Mouse (Mus musculus): ENCODE measurements around the gene Dlg1. TPM values are rescaled to one million over a fixed set of nuclear protein-coding genes. Genes with fewer than 3 reads are reported as not detected.

The Dlg1 gene
- polyA plus RNA-seq, 1 experiment from 2014 or later, result 21.9 TPM

DNA sequence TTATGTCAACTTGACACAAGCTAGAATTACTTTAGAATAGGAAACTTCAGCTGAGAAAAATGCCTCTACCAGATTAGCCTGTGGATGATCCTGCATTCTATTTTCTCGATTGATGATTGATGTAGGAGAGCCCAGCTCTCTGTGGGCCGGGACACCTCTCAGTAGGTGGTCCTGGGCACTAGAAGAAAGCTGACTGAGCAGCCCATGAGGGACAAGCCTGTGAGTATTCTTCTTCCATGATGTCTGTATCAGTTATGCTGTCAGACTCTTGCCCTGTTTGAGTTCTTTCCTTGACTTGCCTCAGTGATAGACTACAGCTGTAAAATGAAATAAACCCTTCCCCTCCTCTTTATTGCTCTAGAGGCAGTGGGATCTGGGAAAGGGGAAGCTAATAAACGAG is 74.5 kb downstream of the Dlg1 start:
- Histone ChIP-seq H3K27me3 (ENCODE audit: control insufficient read depth, insufficient read depth, low read length) (no peaks in the 10 kb centered on the region), H3K36me3 (ENCODE audit: control insufficient read depth, insufficient read depth, low read length) (no peaks in the 10 kb centered on the region), H3K9ac (ENCODE audit: low read length) (no peak overlapping the region), H3K4me3 (ENCODE audit: control insufficient read depth in 1 of 2, insufficient read depth in 1 of 2, low read depth in 1 of 2, low read length in 2 of 2) (no peak overlapping the region), H3K4me2 (ENCODE audit: low read length) (no peak overlapping the region), H3K9me3 (ENCODE audit: control insufficient read depth, low read length) (0 out of 2 replicates have a peak, but pooled peaks cover 3% of the 10 kb centered on the region), H3K27ac (replicated peaks in 1 of 2; ENCODE audit: control insufficient read depth in 1 of 2, insufficient read depth in 1 of 2, low read depth in 2 of 2, low read length in 2 of 2) (peak overlapping the region in 1 of 2 experiments; percentile 6; a peak in 2 of 4 replicates), H3K4me1 (ENCODE audit: control insufficient read depth in 2 of 2, insufficient read depth in 2 of 2, low read length in 2 of 2) (peaks cover 2 to 15% of the 10 kb centered on the region in 2 experiments; a peak in 2 of 4 replicates)
- WGBS, result 54% methylated on average over 3 of the region's 3 CpGs
- ATAC-seq (ENCODE audit: insufficient number of reproducible peaks, insufficient read depth, low FRiP score, low read depth), result no peak

- Histone ChIP-seq H3K4me3 (ENCODE audit: control insufficient read depth in 1 of 2, insufficient read depth in 1 of 2, low read depth in 1 of 2, low read length in 2 of 2) (no peak overlapping the region), H3K27ac (replicated peaks in 1 of 2; ENCODE audit: control insufficient read depth in 1 of 2, insufficient read depth in 1 of 2, low read depth in 2 of 2, low read length in 2 of 2) (peak overlapping the region; percentile 62 to 67), H3K27me3 (ENCODE audit: control insufficient read depth, insufficient read depth, low read length) (no peaks in the 10 kb centered on the region), H3K4me2 (ENCODE audit: low read length) (no peak overlapping the region), H3K9me3 (ENCODE audit: control insufficient read depth, low read length) (peaks cover 12% of the 10 kb centered on the region; the same call in 1 of the 2 replicates), H3K9ac (ENCODE audit: low read length) (no peak overlapping the region), H3K4me1 (ENCODE audit: control insufficient read depth in 2 of 2, insufficient read depth in 2 of 2, low read length in 2 of 2) (peaks cover 2 to 15% of the 10 kb centered on the region in 2 experiments; a peak in 2 of 4 replicates), H3K36me3 (ENCODE audit: control insufficient read depth, insufficient read depth, low read length) (peaks cover 4% of the 10 kb centered on the region; the same call in 1 of the 2 replicates)
- no peak for ATAC-seq (ENCODE audit: insufficient number of reproducible peaks, insufficient read depth, low FRiP score, low read depth)
- WGBS, result 59% methylated on average over 8 of the region's 8 CpGs
Observed at GRCm38 (mm10) chr16:31740271-31740670, 77.0 kb downstream of the Dlg1 start.

GRCm38 (mm10) chr16:31740704-31741103 is 77.5 kb downstream of the Dlg1 start:
- Histone ChIP-seq H3K9me3 (ENCODE audit: control insufficient read depth, low read length) (peaks cover 12% of the 10 kb centered on the region; the same call in 1 of the 2 replicates), H3K9ac (ENCODE audit: low read length) (no peak overlapping the region), H3K27me3 (ENCODE audit: control insufficient read depth, insufficient read depth, low read length) (no peaks in the 10 kb centered on the region), H3K4me3 (ENCODE audit: control insufficient read depth in 1 of 2, insufficient read depth in 1 of 2, low read depth in 1 of 2, low read length in 2 of 2) (no peak overlapping the region), H3K27ac (replicated peaks in 1 of 2; ENCODE audit: control insufficient read depth in 1 of 2, insufficient read depth in 1 of 2, low read depth in 2 of 2, low read length in 2 of 2) (peak overlapping the region; percentile 62 to 67), H3K4me2 (ENCODE audit: low read length) (no peak overlapping the region), H3K36me3 (ENCODE audit: control insufficient read depth, insufficient read depth, low read length) (peaks cover 4% of the 10 kb centered on the region; the same call in 1 of the 2 replicates), H3K4me1 (ENCODE audit: control insufficient read depth in 2 of 2, insufficient read depth in 2 of 2, low read length in 2 of 2) (peaks cover 2 to 15% of the 10 kb centered on the region in 2 experiments; a peak in 2 of 4 replicates)
- no peak for ATAC-seq (ENCODE audit: insufficient number of reproducible peaks, insufficient read depth, low FRiP score, low read depth)
- WGBS, result 69% methylated on average over 5 of the region's 5 CpGs

DNA sequence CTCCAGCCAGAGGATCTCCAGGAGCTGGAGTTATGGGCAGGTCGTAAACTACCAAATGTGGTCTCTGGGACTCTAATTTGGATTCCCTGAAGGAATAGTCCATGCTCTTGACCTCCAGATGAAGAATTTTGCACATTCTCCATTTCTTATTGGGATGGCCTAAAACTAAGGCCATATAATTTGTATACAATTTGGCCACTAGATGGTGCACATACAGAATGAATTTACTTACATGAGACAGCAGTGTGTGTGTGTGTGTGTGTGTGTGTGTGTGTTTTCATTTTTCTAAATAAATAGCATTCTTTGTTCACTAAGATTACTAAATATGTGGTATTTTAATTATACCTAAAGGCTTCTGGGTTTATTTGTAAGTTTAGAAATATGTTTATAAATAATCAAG is 87.3 kb downstream of the Dlg1 start:
- 76% methylated on average over 1 of the region's 1 CpGs for WGBS
- Histone ChIP-seq H3K4me2 (ENCODE audit: low read length) (no peak overlapping the region), H3K27ac (replicated peaks in 1 of 2; ENCODE audit: control insufficient read depth in 1 of 2, insufficient read depth in 1 of 2, low read depth in 2 of 2, low read length in 2 of 2) (no peak overlapping the region), H3K4me1 (ENCODE audit: control insufficient read depth in 2 of 2, insufficient read depth in 2 of 2, low read length in 2 of 2) (peaks cover 0 to 8% of the 10 kb centered on the region in 2 experiments; a peak in 1 of 4 replicates), H3K4me3 (ENCODE audit: control insufficient read depth in 1 of 2, insufficient read depth in 1 of 2, low read depth in 1 of 2, low read length in 2 of 2) (no peak overlapping the region), H3K27me3 (ENCODE audit: control insufficient read depth, insufficient read depth, low read length) (no peaks in the 10 kb centered on the region), H3K9ac (ENCODE audit: low read length) (no peak overlapping the region), H3K36me3 (ENCODE audit: control insufficient read depth, insufficient read depth, low read length) (no peaks in the 10 kb centered on the region), H3K9me3 (ENCODE audit: control insufficient read depth, low read length) (no peaks in the 10 kb centered on the region)
- no peak for ATAC-seq (ENCODE audit: insufficient number of reproducible peaks, insufficient read depth, low FRiP score, low read depth)

- Histone ChIP-seq H3K27me3 (ENCODE audit: control insufficient read depth, insufficient read depth, low read length) (no peaks in the 10 kb centered on the region), H3K4me3 (ENCODE audit: control insufficient read depth in 1 of 2, insufficient read depth in 1 of 2, low read depth in 1 of 2, low read length in 2 of 2) (no peak overlapping the region), H3K4me2 (ENCODE audit: low read length) (no peak overlapping the region), H3K9me3 (ENCODE audit: control insufficient read depth, low read length) (no peaks in the 10 kb centered on the region), H3K9ac (ENCODE audit: low read length) (no peak overlapping the region), H3K4me1 (ENCODE audit: control insufficient read depth in 2 of 2, insufficient read depth in 2 of 2, low read length in 2 of 2) (peaks cover under 1 to 10% of the 10 kb centered on the region in 2 experiments), H3K36me3 (ENCODE audit: control insufficient read depth, insufficient read depth, low read length) (no peaks in the 10 kb centered on the region), H3K27ac (replicated peaks in 1 of 2; ENCODE audit: control insufficient read depth in 1 of 2, insufficient read depth in 1 of 2, low read depth in 2 of 2, low read length in 2 of 2) (no peak overlapping the region)
- no peak for ATAC-seq (ENCODE audit: insufficient number of reproducible peaks, insufficient read depth, low FRiP score, low read depth)
- 56% methylated on average over 19 of the region's 19 CpGs for WGBS
Observed at GRCm38 (mm10) chr16:31754172-31755025, 91.2 kb downstream of the Dlg1 start.

DNA sequence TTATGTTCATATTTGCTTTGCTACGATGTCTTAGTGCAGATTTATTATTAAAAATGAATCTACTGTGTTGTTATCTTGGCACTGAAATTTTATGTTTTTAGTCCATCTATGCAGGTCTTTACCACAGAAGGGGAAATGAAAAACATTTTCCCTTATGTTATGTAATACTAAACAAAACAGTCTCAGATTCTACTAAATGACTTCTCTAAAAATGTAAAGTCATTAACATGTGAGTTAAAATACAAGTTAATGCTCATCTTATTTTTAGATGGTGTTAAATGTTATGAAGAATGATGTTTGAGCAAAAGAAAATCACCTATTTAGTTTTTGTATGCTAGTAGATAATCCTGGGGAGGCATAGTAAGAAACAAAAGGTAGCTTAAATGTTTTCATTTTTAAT is 91.8 kb downstream of the Dlg1 start:
- H3K4me1 ChIP-seq (ENCODE audit: control insufficient read depth in 2 of 2, insufficient read depth in 2 of 2, low read length in 2 of 2), result peaks cover 2 to 16% of the 10 kb centered on the region in 2 experiments
- ATAC-seq (ENCODE audit: insufficient number of reproducible peaks, insufficient read depth, low FRiP score, low read depth), result no peak
- no peaks in the 10 kb centered on the region for H3K36me3 ChIP-seq (ENCODE audit: control insufficient read depth, insufficient read depth, low read length)
- H3K4me2 ChIP-seq (ENCODE audit: low read length), result no peak overlapping the region
- no peaks in the 10 kb centered on the region for H3K27me3 ChIP-seq (ENCODE audit: control insufficient read depth, insufficient read depth, low read length)
- no peaks in the 10 kb centered on the region for H3K9me3 ChIP-seq (ENCODE audit: control insufficient read depth, low read length)
- WGBS, result 93% methylated on average over 1 of the region's 1 CpGs
- no peak overlapping the region for H3K27ac ChIP-seq (replicated peaks in 1 of 2; ENCODE audit: control insufficient read depth in 1 of 2, insufficient read depth in 1 of 2, low read depth in 2 of 2, low read length in 2 of 2)
- no peak overlapping the region for H3K4me3 ChIP-seq (ENCODE audit: control insufficient read depth in 1 of 2, insufficient read depth in 1 of 2, low read depth in 1 of 2, low read length in 2 of 2)
- no peak overlapping the region for H3K9ac ChIP-seq (ENCODE audit: low read length)

DNA sequence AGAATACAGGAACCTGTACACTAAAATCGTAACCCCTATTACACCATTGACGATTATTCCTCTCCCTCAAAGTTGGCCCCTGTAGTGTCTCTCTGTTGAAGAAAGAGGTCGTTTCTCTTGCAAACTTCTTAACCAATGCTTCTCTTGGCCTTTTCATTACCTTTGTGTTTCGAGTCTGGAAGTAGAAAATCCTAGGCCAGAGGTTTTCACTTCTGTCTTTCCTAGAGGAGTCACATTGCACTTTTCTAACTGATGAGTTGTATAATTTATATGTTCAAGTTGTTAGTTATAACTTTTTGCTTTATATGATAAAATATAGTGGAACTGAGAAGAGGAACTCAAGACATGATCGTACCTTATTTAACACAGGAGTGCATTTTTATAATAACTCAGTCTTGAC is 93.2 kb downstream of the Dlg1 start:
- 87% methylated on average over 5 of the region's 5 CpGs for WGBS
- no peak overlapping the region for H3K4me2 ChIP-seq (ENCODE audit: low read length)
- H3K27me3 ChIP-seq (ENCODE audit: control insufficient read depth, insufficient read depth, low read length), result no peaks in the 10 kb centered on the region
- H3K9ac ChIP-seq (ENCODE audit: low read length), result no peak overlapping the region
- H3K27ac ChIP-seq (replicated peaks in 1 of 2; ENCODE audit: control insufficient read depth in 1 of 2, insufficient read depth in 1 of 2, low read depth in 2 of 2, low read length in 2 of 2), result no peak overlapping the region
- H3K4me3 ChIP-seq (ENCODE audit: control insufficient read depth in 1 of 2, insufficient read depth in 1 of 2, low read depth in 1 of 2, low read length in 2 of 2), result no peak overlapping the region
- no peaks in the 10 kb centered on the region for H3K36me3 ChIP-seq (ENCODE audit: control insufficient read depth, insufficient read depth, low read length)
- no peaks in the 10 kb centered on the region for H3K9me3 ChIP-seq (ENCODE audit: control insufficient read depth, low read length)
- H3K4me1 ChIP-seq (ENCODE audit: control insufficient read depth in 2 of 2, insufficient read depth in 2 of 2, low read length in 2 of 2), result peaks cover 2 to 18% of the 10 kb centered on the region in 2 experiments
- no peak for ATAC-seq (ENCODE audit: insufficient number of reproducible peaks, insufficient read depth, low FRiP score, low read depth)

Measured in heart, embryonic 14.5 days (tissue).